Mouse (Mus musculus): Measurements from ENCODE around the gene Ucn3.

DNA sequence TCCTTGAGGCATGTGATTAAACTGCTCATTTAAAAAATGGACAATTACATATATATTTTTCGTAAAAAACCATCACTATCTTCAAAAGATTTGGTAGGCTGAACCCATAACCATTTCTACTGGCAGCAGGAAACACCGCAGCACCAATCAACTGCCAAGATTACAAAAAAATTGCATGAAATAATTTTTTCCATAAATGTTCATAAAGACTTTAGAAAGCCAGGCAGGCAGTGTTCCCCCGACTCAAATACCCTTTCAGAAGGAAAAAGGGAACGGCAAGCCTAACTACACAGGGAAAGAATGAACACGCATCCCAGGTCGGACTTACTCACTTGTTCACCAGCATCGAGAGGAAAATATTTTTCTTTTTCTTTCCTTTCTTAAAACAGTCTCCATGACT lies 52.5 kb downstream of the Ucn3 start:
- TF ChIP-seq GATA1 (IDR thresholded peaks at IDR 0.05; ENCODE audit: low read length) = no peak
- TF ChIP-seq TAL1 (IDR thresholded peaks at IDR 0.05; ENCODE audit: low read length) = no peak

All from erythroblast, embryonic 14.5 days (primary cell).